Mouse (Mus musculus) ES-E14 (cell line): ENCODE results near the gene Ube2o. TPM values are rescaled to one million over a fixed set of nuclear protein-coding genes. Genes with fewer than 3 reads are reported as not detected.

ENCODE experiments used
- DNase-seq: peaks from one replicate; pipeline ENCODE4 v3.0.0-alpha.2; 2013; ENCODE audit warnings: low read depth, low spot score
- H3K27ac ChIP-seq: 2 replicates; pipeline ENCODE4 v1.5.1; 2012; ENCODE audit warnings: low read depth, mild to moderate bottlenecking, low read length, moderate library complexity, mixed read lengths; ENCODE audit not compliant: poor library complexity, insufficient read depth, severe bottlenecking
- H3K36me3 ChIP-seq: 2 replicates; pipeline ENCODE4 v1.6.1; 2012; ENCODE audit warnings: mild to moderate bottlenecking, low read length, moderate library complexity, mixed read lengths; ENCODE audit not compliant: control insufficient read depth, poor library complexity, insufficient read depth, severe bottlenecking
- H3K4me1 ChIP-seq, 2 experiments: fragments of 150-350 bp in 1 of 2; sonication (generic) in 1 of 2; 2 replicates each; pipeline ENCODE4 v1.6.1; 2012; ENCODE audit warnings: low read length in 2 of 2, mild to moderate bottlenecking in 1 of 2, mixed read lengths in 1 of 2; ENCODE audit not compliant: control insufficient read depth in 2 of 2, insufficient read depth in 2 of 2, poor library complexity in 1 of 2
- H3K4me3 ChIP-seq, 2 experiments: fragments of 150-350 bp in 1 of 2; sonication (generic) in 1 of 2; 2 replicates each; pipeline ENCODE4 v1.5.1; 2012; ENCODE audit warnings: low read length in 2 of 2, low read depth in 1 of 2, mild to moderate bottlenecking in 1 of 2, mixed read lengths in 1 of 2; ENCODE audit not compliant: insufficient read depth in 1 of 2, poor library complexity in 1 of 2, severe bottlenecking in 1 of 2
- H3K9ac ChIP-seq: 2 replicates; pipeline ENCODE4 v1.6.1; 2012; ENCODE audit warnings: low read depth, mild to moderate bottlenecking, low read length, mixed read lengths; ENCODE audit not compliant: poor library complexity, insufficient read depth, severe bottlenecking
- H3K9me3 ChIP-seq: fragments of 150-350 bp; sonication (generic); 2 replicates; pipeline ENCODE4 v1.6.1; 2012; ENCODE audit warnings: low read depth, mild to moderate bottlenecking, low read length; ENCODE audit not compliant: control insufficient read depth, insufficient read depth
- CHD2 ChIP-seq: IDR thresholded peaks from 2 replicates; pipeline ENCODE4 v1.6.1; 2014; ENCODE audit warnings: mild to moderate bottlenecking, low read depth, low read length, inconsistent platforms
- HCFC1 ChIP-seq: IDR thresholded peaks from 2 replicates; pipeline ENCODE4 v1.6.1; 2012; ENCODE audit warnings: low read length, inconsistent platforms, borderline replicate concordance; ENCODE audit not compliant: insufficient read depth
- MAFK ChIP-seq: IDR thresholded peaks from 2 replicates; pipeline ENCODE4 v1.6.1; 2014; ENCODE audit warnings: mild to moderate bottlenecking, low read depth, low read length, inconsistent platforms; ENCODE audit not compliant: insufficient read depth
- ZC3H11A ChIP-seq: IDR thresholded peaks from 2 replicates; pipeline ENCODE4 v1.6.1; 2012; ENCODE audit warnings: low read depth, mild to moderate bottlenecking, inconsistent platforms, low read length, borderline replicate concordance
- ZNF384 ChIP-seq: IDR thresholded peaks from 2 replicates; pipeline ENCODE4 v1.6.1; 2012; ENCODE audit warnings: low read depth, low read length, inconsistent platforms
- in situ Hi-C, 2 experiments: fragments of 600-800 bp; cut with MboI; formaldehyde crosslinking; loops; one replicate each; pipeline ENCODE4 v1.15.1; 2025; ENCODE audit warnings: low sequenced_read_pairs in 2 of 2, inconsistent platforms in 1 of 2; ENCODE audit not compliant: unreplicated experiment in 2 of 2
- total RNA-seq: library from RNA; depleted of rRNA; stranded (reverse); fragments of 300-350 nt; gene quantifications from 2 replicates; pipeline ENCODE4 v1.2.3, GENCODE M21; 2012

Gene Ube2o
- total RNA-seq, 1 experiment = 45.2 TPM

DNA sequence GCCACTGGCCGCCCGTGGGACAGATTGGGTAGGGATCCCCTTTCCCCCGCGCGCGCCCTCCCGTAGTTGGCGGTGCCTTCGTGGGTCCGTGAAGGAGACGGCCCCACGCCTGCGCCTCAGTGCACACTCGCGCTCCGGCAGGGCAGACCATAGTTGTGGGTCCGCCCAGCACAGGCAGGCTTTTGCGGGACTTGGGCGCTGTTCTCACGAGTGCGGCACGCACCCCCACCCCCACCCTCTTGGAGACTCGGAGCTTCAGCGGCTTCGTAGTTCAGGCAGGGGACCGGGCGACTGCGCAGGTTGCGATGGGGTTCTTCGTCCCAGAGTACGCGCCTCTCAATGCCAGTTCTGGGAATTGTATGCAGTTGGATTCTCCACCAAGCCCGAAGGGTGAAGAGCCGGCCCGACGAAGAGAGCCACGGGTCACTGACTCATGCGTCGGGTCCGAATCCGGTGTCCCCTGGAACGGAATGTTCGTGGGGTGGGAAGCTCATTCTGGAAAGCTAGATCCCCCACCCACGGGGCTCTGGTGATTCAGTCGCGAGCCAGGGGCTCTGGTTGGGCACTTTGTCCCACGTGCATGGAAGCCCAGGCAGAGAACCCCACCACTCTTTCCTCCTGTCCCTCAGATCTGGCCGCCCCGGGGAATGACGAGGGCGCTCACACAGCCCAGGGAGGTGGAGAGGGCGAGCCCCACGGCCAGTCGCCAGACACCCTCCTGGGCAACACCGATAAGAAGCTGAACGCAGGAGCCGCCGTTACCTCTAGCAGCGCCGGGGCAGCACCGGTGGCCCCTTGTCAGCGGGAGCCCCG, 47.7 kb downstream of the Ube2o start:
- TF ChIP-seq MAFK = no peak
- TF ChIP-seq HCFC1 = no peak
- TF ChIP-seq ZNF384 = no peak
- no peak for TF ChIP-seq CHD2
- TF ChIP-seq ZC3H11A = no peak
- peak overlapping the region; percentile 70 to 83 for H3K4me3 ChIP-seq
- H3K9ac ChIP-seq = peak overlapping the region; percentile 25
- peaks cover under 1% of the 10 kb centered on the region for H3K36me3 ChIP-seq
- no peak for DNase-seq
- no peak overlapping the region for H3K27ac ChIP-seq
- in situ Hi-C loops = no loop called here
- peaks cover 0 to 8% of the 10 kb centered on the region in 2 experiments; a peak in 2 of 4 replicates for H3K4me1 ChIP-seq
- H3K9me3 ChIP-seq = no peaks in the 10 kb centered on the region

DNA sequence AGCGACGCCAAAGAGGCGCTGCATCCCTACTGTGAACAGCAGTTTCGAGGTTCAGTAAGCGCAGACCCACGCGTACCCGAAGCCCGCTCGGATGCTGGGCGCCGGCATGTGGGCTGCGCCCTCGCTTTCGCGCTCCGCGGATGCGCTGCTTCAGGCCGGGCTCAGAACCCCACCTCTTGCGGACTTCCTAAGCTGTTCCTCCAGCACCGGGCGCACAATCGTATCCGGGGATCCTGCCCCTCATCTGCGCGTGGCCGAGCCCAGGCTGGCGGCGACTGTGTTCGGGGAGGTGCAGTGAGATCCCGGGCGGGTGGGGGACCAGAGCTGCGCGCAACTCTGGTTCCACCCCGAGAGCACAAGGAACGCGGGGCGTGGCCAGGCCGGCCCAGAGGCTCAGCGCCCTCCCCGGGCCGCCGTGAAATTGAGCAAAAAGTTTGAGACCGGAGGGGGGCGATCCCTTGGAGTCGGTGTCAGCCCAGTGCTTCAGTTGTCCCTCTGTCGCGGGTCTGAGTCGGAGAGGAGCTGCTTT, 48.4 kb downstream of the Ube2o start:
- no peak for TF ChIP-seq HCFC1
- TF ChIP-seq CHD2 = no peak
- no peak for TF ChIP-seq ZNF384
- TF ChIP-seq ZC3H11A = no peak
- TF ChIP-seq MAFK = no peak
- no peaks in the 10 kb centered on the region for H3K36me3 ChIP-seq
- in situ Hi-C loops = no loop called here
- H3K9me3 ChIP-seq = no peaks in the 10 kb centered on the region
- peak overlapping the region; percentile 25 for H3K9ac ChIP-seq
- peak overlapping the region; percentile 70 to 83 for H3K4me3 ChIP-seq
- no peak overlapping the region for H3K27ac ChIP-seq
- peaks cover 0 to 9% of the 10 kb centered on the region in 2 experiments; a peak in 2 of 4 replicates for H3K4me1 ChIP-seq
- DNase-seq = no peak

- TF ChIP-seq ZNF384 = no peak
- no peak overlapping the region for H3K27ac ChIP-seq
- no peaks in the 10 kb centered on the region for H3K36me3 ChIP-seq
- H3K9me3 ChIP-seq = no peaks in the 10 kb centered on the region
- peaks cover 0 to 9% of the 10 kb centered on the region in 2 experiments; a peak in 2 of 4 replicates for H3K4me1 ChIP-seq
- H3K9ac ChIP-seq = peak overlapping the region; percentile 25
- no peak for DNase-seq
- in situ Hi-C loops = no loop called here
- peak overlapping the region; percentile 70 to 83 for H3K4me3 ChIP-seq
Measured at GRCm38 (mm10) chr11:116532262-116532809, 48.9 kb downstream of the Ube2o start.

DNA sequence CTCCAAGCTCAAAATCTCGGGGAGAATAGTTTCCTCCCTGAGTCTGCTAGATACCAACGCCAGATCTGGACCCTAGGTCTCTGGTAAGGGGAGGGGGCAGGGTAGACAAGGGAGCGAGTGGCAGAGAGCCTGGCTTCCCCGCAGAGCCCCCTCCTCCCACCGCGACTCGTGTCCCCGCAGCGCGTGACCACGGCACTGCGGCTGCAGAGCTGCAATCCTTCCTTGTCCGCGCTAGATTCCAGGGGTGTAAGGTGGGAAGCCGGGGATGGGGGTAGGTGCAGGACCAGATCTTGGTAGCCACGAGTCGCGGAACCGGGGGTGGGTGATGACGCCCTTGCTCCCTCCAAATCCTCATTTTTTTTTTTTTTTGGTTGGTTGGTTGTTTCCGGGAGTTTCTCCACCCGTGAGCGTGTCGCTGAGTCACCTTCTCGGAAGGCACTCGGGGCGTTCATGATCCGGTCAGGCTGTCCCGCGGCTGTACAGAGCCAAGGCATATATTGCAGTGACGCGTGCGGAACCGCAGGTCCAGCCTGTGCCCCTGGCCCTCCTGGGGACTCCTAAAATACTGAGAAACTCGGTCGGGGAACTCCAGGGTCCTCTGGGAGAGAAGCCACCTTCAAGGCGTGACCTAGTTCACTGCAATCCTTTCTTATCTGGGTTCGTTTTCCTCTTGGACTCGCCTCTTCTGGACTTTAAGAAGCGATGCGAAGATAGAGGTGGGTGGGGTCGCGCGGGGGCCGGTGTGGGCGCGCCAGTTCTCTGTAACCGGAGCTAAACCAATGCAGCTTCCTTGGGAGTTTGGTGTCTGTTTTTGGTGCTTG, 49.7 kb downstream of the Ube2o start:
- Histone ChIP-seq H3K9ac (no peak overlapping the region), H3K27ac (no peak overlapping the region), H3K9me3 (no peaks in the 10 kb centered on the region), H3K36me3 (no peaks in the 10 kb centered on the region), H3K4me1 (peaks cover 0 to 9% of the 10 kb centered on the region in 2 experiments; a peak in 2 of 4 replicates), H3K4me3 (peak overlapping the region in 1 of 2 experiments; percentile 83; a peak in 3 of 4 replicates)
- in situ Hi-C loops = no loop called here
- no peak for DNase-seq
- no peak for TF ChIP-seq ZNF384
- no peak for TF ChIP-seq MAFK
- TF ChIP-seq ZC3H11A = no peak
- TF ChIP-seq HCFC1 = no peak
- no peak for TF ChIP-seq CHD2
